Mouse (Mus musculus) 3T3-L1 (cell line): ENCODE measurements around the gene Phykpl.
"Not testable (repeated sequence)": the region's sequence is repeated elsewhere in the genome, so short reads cannot be mapped to it uniquely, and the experiment has no call there.

Experiments
- DNase-seq: peaks from one replicate; pipeline ENCODE4 v3.0.0-alpha.2; 2015; ENCODE audit warnings: low read depth, low spot score

Phykpl gene

DNA sequence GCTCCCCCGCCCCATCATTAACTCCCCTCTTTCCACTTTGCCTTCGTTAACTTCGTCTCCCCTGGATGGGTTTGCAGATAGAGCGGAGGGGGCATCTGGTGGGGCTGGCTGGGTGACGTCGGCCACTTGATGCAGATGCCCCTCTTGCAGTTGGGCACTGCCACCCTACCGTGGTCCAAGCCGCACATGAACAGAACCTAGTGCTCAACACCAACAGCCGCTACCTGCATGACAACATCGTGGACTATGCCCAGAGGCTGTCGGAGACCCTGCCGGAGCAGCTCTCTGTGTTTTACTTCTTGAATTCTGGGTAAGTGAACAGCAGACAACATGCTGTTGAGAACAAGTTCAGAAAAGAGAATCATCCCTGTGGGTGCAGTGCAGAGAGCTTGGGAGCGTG, 1.9 kb downstream of the Phykpl start:
- DNase-seq, result no peak

DNA sequence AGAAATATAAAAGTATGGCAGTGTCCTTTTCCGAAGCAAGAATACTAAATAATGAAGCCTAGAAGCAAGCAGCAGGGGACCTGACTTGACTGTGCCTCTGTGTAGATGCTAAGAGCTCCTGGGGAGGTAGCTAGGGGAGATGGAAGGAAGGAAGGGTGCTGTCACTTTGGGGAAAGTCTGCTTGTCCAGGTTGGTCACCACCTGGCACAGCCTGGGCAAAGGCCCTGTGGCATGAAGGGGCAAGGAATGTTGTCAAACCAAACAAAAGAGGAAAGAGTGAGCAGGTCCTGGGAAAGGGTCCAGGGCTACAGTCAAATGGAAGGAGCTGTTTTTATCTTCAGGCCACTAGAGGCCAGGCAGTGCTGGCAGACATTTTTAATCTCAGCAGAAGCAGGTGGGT, 2.5 kb downstream of the Phykpl start:
- no peak for DNase-seq

DNA sequence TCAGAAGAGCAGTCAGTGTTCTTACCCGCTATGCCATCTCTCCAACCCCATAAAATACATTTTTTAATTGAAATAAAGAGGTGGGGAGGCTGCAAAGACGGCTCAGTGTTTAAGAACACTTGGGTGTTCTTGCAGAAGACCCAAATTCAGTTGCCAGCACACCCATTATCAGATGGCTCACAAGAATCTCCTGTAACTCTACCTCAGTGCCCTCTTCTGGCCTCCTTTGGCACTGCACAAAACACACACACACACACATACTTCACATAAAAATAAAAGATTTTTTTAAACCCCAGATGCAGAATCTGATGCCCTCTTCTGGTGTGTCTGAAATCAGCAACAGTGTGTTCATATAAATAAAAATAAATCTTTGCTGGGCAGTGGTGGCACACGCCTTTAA, 4.3 kb downstream of the Phykpl start:
- no peak for DNase-seq

DNA sequence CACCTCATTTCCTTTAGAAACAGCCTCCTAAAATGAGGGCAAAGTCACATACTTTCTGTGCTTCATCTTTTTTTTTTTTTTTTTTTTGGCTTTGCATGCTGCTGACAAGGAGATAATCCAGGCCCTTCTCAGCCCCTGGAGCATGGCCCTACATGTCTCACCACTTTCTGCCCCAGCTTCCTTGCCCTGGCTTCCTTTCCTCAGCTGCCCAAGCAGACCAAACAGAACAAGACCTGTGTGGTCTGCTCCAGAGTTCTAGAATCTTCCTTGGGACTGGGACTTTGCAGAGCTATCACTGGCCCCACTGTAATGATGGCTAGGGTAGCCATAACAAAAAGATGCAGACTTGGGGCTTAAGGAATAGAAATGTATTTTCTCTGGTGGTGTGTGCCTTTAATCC, 5.4 kb downstream of the Phykpl start:
- no peak for DNase-seq

DNA sequence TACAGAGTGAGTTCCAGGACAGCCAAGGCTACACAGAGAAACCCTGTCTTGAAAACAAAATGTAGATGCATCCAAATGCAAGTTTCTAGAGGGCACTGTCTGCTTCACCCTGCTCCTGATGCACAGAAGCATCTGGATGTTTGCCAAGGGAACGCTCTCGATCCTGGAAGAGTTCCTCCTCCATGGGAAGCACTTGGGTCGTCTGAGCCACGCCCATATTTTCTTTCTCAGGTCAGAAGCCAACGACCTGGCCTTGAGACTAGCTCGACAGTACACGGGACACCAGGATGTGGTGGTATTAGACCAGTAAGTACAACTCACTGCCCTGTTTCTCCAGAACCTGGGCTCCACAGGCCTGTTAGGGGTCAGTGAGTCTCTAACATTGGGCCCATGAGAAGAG, 6.6 kb downstream of the Phykpl start:
- DNase-seq, result no peak

DNA sequence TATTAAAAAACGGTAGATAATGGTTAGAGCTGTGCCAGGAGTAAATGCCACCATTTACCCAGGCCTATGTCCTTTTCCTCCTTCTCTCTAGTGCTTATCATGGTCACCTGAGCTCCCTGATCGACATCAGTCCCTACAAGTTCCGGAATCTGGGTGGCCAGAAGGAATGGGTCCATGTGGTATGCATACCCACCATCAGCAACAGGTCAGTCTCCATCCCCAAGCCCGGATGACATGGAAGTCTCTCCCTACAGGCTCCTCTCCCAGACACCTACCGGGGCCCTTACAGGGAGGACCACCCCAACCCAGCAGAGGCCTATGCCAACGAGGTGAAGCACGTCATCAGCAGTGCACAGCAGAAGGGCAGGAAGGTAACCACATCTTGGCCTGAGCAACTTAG, 7.4 kb downstream of the Phykpl start:
- DNase-seq, result no peak

DNA sequence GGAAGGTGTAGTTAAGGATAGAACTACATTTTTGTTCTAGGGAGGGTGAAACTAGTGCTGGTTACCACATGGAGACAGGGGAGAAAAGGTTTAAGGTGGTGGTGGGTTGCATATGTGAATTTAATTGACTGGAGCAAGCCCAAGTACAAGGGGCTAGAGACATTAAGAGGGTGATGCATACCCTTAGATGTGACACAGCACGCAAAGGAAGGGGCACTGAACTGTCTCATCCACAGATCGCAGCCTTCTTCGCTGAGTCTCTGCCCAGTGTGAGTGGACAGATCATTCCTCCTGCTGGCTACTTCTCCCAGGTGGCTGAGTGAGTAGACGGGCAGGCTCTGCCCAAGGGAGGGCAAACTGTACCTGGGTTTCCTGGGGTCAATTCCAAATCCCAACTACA, 8.8 kb downstream of the Phykpl start:
- DNase-seq, result no peak

DNA sequence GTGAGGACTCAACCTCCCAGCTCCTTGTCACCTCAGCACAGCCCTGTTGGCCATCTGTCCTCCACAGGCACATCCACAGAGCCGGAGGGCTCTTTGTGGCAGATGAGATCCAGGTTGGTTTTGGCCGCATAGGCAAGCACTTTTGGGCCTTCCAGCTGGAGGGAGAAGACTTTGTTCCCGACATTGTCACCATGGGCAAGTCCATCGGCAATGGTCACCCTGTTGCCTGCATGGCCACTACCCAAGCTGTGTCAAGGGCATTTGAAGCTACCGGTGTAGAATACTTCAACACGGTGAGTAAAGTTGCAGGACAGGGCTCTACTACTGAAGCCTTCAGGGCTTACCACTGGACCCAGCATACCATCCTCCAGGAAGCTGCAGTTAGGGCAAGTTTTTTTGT, 9.3 kb downstream of the Phykpl start:
- no peak for DNase-seq

DNA sequence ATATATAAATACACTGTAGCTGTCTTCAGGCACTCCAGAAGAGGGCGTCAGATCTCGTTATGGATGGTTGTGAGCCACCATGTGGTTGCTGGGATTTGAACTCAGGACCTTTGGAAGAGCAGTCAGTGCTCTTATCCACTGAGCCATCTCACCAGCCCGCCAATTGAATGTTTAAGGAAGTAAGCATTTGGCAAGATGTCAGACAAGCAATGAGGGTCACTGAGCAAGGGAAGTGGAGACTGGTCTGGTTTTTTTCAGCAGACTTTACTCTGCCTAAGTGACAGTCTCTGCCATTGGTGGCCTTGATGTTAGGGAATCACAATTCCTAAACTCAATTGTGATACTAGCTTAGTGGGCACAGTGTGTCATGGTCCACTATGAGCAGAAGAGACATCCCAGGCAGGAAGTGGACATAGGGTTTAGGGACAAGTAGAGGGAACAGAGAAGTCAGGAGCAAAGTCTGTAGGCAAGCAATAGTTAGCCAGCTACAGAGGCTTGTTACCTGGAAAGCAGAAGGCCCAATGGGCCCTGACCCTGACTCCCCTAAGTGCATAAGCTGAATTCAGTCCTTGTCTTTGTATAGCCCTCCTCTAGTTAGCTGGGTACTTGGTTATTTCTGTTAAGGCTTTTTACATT, 10.3 kb downstream of the Phykpl start:
- DNase-seq, result no peak

DNA sequence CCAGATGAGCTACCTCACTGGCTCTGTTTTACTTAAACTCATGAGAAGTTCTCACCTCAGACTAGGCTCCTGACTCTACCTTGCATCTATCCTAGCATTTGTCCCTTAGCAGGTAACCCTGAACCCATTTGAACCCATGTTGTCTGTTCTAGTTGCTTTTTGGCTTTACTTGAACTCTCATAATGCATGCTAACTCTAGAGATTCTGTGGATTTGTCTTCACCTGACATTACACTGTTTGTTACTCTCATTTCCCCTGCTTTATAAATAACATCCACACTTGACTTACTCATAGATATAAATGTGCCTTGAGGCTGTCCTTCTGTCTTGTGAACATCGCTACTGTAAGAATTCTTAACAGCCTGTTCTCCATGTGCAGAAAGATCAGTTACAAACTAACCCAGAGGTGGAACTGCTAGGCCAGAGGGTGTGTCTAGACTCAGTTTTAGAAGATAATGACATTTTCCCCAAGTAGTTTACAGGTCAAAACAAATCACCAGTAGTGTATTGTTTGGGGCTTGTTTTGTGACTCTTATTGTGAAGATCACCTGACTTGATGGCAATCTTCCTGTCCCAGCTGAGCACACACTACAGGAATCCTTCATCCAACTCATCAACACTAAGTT, 11.0 kb downstream of the Phykpl start:
- no peak for DNase-seq

DNA sequence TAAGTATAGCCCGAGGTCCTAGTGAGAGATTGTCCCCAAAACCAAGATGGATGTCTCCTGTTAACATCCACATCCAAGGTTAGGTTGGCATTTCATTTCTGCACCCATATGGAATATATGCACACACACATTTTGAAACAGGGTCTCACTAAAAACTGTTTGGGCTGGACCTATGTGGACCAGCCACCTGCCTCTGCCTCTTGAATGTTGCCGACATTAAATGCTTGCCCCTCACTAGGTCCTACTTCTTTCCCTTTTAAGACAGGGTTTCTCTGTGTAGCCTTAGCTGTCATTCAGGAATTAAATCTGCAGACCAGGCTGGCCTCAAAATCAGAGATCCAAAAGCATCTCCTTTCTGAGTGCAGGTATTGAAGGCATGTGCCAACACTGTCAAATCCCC, 13.0 kb downstream of the Phykpl start:
- DNase-seq, result no peak

DNA sequence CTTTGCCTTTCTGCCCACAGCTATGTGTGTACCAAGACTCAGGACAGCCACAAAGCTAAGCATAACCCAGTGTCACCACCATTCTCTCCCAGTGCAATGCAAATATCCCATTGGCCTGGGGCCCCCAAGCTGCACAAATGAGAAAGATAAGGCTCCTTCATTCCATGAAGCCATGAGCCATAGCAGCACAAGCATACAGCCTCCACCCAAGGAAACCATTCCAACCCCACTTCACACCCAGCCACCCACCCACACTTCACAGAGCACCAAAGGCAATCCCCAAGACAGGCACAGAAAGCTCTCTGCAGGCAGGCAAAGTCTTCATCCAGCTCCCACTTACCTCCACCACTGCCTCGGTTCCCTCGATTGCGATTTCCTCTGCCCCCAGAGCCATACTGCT, 17.7 kb downstream of the Phykpl start:
- DNase-seq, result no peak

DNA sequence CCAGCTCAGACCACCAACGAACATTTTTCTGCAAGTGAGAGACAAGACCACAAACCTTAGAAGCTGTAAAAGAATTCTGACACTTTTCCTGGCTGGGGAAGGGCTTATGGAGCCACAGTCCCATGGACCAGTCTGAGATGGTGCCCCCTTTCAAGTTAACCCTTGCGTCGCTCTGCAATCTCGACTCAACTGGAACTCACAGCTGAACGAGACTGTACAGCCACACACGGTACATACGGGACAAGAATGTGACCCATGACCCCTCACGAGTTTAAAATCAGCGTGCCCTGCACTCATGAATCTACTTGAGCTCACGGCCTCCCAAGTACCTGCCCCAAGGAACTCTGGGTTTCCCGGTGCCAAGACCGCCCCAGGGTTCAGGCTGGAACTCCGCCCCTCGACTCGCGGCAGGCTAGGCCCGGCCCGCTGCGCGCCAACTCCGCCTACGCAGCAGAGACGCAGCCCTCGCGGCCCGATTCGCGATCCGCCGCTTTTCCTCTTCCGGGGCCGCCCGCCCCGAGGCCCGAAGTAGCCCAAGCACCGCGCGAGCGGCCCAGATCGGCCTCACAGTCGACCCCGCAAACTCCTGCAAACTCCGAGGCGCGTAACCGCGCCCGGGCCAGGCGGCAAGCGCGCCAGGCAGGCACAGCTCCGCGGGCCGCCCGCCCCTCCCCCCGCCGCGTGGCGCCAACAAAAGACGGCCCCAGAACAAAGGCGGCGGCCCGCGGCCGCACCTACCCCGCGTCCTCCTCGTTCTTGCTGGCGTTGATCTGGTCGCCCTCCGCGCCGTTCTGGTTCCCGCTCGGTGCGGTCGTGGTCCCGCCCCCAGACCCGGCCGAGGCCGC, 21.3 kb downstream of the Phykpl start:
- peak; percentile 85 for DNase-seq

DNA sequence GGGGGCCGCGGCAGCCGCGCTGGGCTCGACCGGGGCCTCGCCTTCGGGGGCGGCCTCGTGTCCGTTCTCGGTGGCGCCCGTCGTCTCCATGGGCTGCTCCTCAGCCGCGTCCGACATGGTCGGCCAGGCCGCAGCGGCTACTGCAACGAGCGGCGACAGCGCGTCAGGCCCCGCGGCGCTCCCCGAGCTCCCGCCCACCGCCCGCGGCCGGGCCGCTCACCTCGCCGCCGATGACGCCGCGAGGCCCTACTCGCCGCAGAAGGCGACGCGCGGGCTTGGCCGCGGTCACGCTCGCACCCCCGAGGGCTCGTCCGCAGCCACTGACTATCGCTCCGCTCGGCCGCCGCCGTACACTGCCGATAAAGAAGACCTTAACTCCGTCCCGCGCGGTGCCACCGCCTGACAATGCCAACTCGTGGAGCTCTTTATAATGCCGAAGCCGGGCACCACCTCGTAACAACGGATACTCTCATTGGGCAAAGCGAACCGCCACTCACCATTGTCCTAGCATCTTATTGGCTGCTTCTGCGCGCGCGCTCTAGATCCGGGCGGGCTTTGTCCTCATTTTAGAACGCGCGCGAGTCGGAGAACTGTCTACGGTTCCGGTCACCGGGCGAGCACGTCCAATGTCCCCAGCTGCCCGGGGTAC, 22.0 kb downstream of the Phykpl start, which contains the start of gene Hnrnpab:
TSS of gene Hnrnpab (minus strand) at position 401 of the 649 bp plus-strand sequence.
- DNase-seq, result peak; percentile 97

DNA sequence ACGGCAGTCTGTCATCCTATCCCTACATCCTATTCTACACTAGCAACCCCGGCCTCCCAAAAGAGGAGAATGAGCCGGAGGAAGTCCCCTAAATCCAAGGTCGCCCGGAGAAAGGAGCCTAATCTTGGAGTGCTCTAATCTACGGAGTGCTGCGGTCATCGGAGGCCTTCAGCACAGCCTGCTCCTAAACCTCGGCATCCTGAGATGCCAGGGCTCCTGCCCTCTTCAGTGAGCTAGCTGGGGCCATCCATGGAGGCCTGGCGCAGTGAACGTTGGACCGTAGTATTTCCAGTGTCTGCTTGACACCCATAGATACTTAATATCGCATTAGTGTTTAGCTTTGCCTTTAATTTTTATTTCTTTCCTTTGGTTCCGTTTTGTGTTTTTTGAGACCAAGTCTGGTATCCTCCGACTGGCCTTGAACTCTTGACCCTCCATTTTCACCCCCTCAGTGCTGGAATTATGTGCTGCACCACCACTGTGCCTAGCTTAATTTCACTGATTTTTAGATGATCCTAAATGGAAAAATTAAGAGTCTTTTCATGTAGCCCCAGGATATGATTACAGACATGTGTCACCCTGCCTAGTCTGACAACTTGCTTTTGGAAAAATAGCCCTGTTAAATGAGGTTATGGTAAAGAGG, 22.7 kb downstream of the Phykpl start:
- no peak for DNase-seq

DNA sequence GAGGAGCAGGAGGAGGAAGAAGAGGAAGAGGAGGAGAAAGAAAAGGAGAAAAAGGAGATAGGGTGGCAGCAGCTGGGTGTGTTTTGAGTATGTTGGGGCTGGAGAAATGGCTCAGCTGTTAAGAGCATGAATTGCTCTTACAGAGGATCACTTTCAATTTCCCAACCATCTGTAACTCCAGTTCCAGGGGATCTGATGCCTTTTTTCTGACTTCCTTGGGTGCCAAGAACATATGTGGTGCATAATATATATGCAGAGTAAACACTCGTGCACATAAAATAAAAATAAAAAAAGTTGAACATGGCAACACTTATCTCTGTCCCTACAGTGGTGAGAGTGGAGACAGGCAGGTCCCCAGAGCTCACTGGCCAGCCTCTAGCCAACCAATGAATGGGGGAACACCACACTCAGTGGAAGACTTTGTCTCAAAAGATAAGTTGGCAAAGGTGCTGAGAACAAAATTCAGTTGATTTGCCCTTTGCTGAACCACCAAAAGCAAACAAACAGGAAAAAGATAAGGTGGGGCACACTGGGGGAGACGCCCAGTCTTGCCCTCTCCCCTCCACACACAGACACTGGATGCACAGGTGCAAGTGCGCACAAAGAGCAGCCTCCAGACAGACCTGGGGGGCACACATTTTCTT, 24.8 kb downstream of the Phykpl start:
- no peak for DNase-seq

DNA sequence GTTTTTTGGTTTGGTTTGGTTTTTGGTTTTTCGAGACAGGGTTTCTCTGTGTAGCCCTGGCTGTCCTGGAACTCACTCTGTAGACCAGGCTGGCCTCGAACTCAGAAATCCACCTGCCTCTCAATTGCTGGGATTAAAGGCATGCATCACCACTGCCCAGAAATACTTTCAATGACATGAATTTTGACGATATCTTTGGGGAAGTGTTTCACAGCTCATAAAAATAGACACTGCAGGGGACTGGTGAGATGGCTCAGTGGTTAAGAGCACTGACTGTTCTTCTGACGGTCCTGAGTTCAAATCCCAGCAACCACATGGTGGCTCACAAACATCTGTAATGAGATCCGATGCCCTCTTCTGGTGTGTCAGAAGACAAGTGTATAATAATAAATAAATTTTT, 25.4 kb downstream of the Phykpl start:
- DNase-seq, result not testable (repeated sequence)

DNA sequence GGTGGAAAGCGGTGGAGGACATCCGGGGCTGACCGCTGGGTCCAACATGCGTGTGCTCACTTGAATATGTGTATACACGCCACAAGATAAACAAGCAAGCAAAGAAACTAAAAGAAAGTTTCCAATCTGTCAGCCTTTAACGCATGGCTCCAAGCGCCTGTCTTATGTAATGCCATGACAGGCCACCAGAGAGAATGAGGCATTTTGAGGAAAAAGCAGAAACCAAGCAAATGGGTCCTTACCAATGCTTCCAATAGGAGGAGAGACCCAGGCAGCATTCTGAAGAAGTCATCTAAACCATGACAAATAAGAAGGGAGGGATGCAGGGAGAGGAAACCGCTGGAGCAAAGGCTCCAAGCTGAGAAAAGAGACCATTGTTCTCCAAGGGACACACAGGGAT, 29.7 kb downstream of the Phykpl start:
- no peak for DNase-seq

DNA sequence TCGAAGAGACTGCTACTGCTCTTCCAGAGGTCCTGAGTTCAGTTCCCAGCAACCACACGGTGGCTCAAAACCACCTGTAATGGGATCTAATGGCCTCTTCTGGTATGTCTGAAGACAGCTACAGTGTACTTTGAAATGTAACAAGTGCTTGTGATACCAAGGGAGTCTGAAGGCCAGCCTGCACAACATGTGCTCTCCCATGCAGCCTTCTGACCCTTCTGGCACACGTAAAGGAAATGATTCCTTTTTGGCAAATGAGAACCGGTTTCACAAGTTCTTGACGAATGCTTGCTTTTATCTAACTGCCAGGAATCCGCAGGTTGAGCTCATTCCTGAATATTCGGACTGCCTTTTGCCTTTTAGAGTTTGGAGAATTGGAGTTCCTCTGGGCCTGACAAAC, 30.6 kb downstream of the Phykpl start:
- DNase-seq, result no peak

DNA sequence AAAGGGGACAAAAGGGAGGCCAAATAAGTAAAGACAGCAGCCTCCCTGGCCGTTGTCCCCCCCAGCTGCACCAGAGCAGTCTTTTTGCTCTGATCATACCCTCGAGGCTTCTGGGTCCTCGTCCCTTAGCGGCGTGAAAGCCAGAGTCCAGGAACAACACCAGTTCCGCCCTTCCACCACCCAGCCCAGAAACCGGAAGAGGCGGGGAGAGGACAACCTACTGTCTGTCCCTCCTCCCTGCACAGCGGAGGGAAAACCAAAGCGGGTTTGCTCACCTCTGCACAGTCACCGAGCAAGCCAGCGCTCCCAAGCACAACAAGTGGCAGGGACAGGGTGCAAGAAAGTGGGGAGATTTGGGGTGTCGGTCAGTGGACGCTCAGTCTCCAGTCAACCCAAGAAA, 31.0 kb downstream of the Phykpl start:
- peak; percentile 90 for DNase-seq

DNA sequence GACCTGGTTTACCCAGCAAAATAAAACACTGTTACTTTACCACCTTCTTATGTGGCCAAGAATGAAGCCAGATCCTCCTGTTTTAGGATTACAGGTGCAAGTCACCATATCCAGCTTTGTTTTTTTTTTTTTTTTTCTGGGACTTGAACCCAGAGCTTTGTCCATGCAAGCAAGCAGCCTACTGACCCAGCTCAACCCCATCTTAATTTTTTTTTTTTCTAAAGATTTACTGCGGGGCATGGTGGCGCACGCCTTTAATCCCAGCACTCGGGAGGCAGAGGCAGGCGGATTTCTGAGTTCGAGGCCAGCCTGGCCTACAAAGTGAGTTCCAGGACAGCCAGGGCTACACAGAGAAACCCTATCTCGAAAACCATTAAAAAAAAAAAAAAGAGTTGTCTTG, 31.6 kb downstream of the Phykpl start:
- DNase-seq, result not testable (repeated sequence)
